Mouse (Mus musculus) gonadal fat pad, adult 2 months (tissue): ENCODE data around the gene Cfap36. TPM values are rescaled to one million over a fixed set of nuclear protein-coding genes. Genes with fewer than 3 reads are reported as not detected.

Experiments used
- DNase-seq: peaks from one replicate; pipeline ENCODE4 v3.0.0-alpha.2; 2012; ENCODE audit warnings: low read depth
- polyA plus RNA-seq: library from polyadenylated mRNA; depleted of rRNA; stranded (reverse); fragments of >200 nt; gene quantifications from 2 replicates; pipeline ENCODE4 v1.2.3, GENCODE M21; 2012; rRNA removed

Cfap36 gene
- polyA plus RNA-seq = 9.2 and 13.8 TPM in 2 replicates

GRCm38 (mm10) chr11:29246883-29247650 is at the start of gene Cfap36:
Gene Cfap36 (minus strand): TSS chr11:29247409.
- peak; percentile 68 for DNase-seq

GRCm38 (mm10) chr11:29287305-29287704 is 40.1 kb upstream of the Cfap36 start:
- no peak for DNase-seq

GRCm38 (mm10) chr11:29286040-29286439 is 38.8 kb upstream of the Cfap36 start:
- no peak for DNase-seq

GRCm38 (mm10) chr11:29274758-29275157 is 27.5 kb upstream of the Cfap36 start:
- DNase-seq = no peak

GRCm38 (mm10) chr11:29267824-29268223 is 20.6 kb upstream of the Cfap36 start:
- no peak for DNase-seq

- DNase-seq = no peak
Observed at GRCm38 (mm10) chr11:29254643-29255042, 7.4 kb upstream of the Cfap36 start.

- no peak for DNase-seq
Observed at GRCm38 (mm10) chr11:29248386-29248785, 1.2 kb upstream of the Cfap36 start.

GRCm38 (mm10) chr11:29247725-29248124 is 516 bp upstream of the Cfap36 start:
- no peak for DNase-seq

GRCm38 (mm10) chr11:29245988-29246387 is 1.2 kb downstream of the Cfap36 start:
- DNase-seq = no peak

GRCm38 (mm10) chr11:29241961-29242360 is 5.2 kb downstream of the Cfap36 start:
- DNase-seq = no peak

GRCm38 (mm10) chr11:29239353-29239752 is 7.9 kb downstream of the Cfap36 start:
- no peak for DNase-seq

GRCm38 (mm10) chr11:29238551-29238950 is 8.7 kb downstream of the Cfap36 start:
- no peak for DNase-seq

GRCm38 (mm10) chr11:29238047-29238446 is 9.2 kb downstream of the Cfap36 start:
- DNase-seq = no peak

GRCm38 (mm10) chr11:29237364-29237763 is 9.8 kb downstream of the Cfap36 start:
- no peak for DNase-seq

GRCm38 (mm10) chr11:29233569-29233968 is 13.6 kb downstream of the Cfap36 start:
- no peak for DNase-seq

GRCm38 (mm10) chr11:29228957-29229356 is 18.3 kb downstream of the Cfap36 start:
- no peak for DNase-seq

GRCm38 (mm10) chr11:29224754-29225153 is 22.5 kb downstream of the Cfap36 start:
- no peak for DNase-seq

- no peak for DNase-seq
Observed at GRCm38 (mm10) chr11:29222310-29222709, 24.9 kb downstream of the Cfap36 start.

- no peak for DNase-seq
Observed at GRCm38 (mm10) chr11:29219055-29219454, 28.2 kb downstream of the Cfap36 start.

GRCm38 (mm10) chr11:29216196-29216595 is 31.0 kb downstream of the Cfap36 start:
- DNase-seq = no peak

GRCm38 (mm10) chr11:29209774-29210173 is 37.4 kb downstream of the Cfap36 start:
- DNase-seq = no peak

- no peak for DNase-seq
Observed at GRCm38 (mm10) chr11:29203653-29204052, 43.6 kb downstream of the Cfap36 start.

- DNase-seq = no peak
Observed at GRCm38 (mm10) chr11:29188981-29189380, 58.2 kb downstream of the Cfap36 start.

GRCm38 (mm10) chr11:29181751-29182150 is 65.5 kb downstream of the Cfap36 start:
- no peak for DNase-seq
